Mouse (Mus musculus): ENCODE results near the gene Barx2. TPM values are rescaled to one million over a fixed set of nuclear protein-coding genes. Genes with fewer than 3 reads are reported as not detected.

Gene Barx2
- total RNA-seq, 2 experiments from 2014 or later, result 4.0 to 5.0 TPM

- no peak for DNase-seq (ENCODE audit: low spot score in 2 of 2)
Observed at GRCm38 (mm10) chr9:31894775-31895320, 18.4 kb downstream of the Barx2 start.

- DNase-seq (ENCODE audit: low spot score in 2 of 2), result no peak
Observed at GRCm38 (mm10) chr9:31888333-31888732, 24.9 kb downstream of the Barx2 start.

- DNase-seq (ENCODE audit: low spot score in 2 of 2), result no peak
Observed at GRCm38 (mm10) chr9:31886258-31886657, 27.0 kb downstream of the Barx2 start.

- peak in 1 of 2 experiments; percentile 18 for DNase-seq (ENCODE audit: low spot score in 2 of 2)
Observed at GRCm38 (mm10) chr9:31882376-31882775, 30.9 kb downstream of the Barx2 start.

GRCm38 (mm10) chr9:31875556-31875955 lies 37.7 kb downstream of the Barx2 start:
- no peak for DNase-seq (ENCODE audit: low spot score in 2 of 2)

GRCm38 (mm10) chr9:31874236-31874635 lies 39.0 kb downstream of the Barx2 start:
- no peak for DNase-seq (ENCODE audit: low spot score in 2 of 2)

- DNase-seq (ENCODE audit: low spot score in 2 of 2), result no peak
Observed at GRCm38 (mm10) chr9:31871410-31871809, 41.9 kb downstream of the Barx2 start.

GRCm38 (mm10) chr9:31868823-31869460 lies 44.3 kb downstream of the Barx2 start:
- DNase-seq (ENCODE audit: low spot score in 2 of 2), result no peak

- no peak for DNase-seq (ENCODE audit: low spot score in 2 of 2)
Observed at GRCm38 (mm10) chr9:31863830-31864229, 49.4 kb downstream of the Barx2 start.

GRCm38 (mm10) chr9:31859446-31859845 lies 53.8 kb downstream of the Barx2 start:
- DNase-seq (ENCODE audit: low spot score in 2 of 2), result no peak

- peak; percentile 38 to 46 for DNase-seq (ENCODE audit: low spot score in 2 of 2)
Observed at GRCm38 (mm10) chr9:31858720-31859340, 54.4 kb downstream of the Barx2 start.

GRCm38 (mm10) chr9:31857512-31857911 lies 55.8 kb downstream of the Barx2 start:
- DNase-seq (ENCODE audit: low spot score in 2 of 2), result peak in 1 of 2 experiments; percentile 38

GRCm38 (mm10) chr9:31856437-31856836 lies 56.8 kb downstream of the Barx2 start:
- DNase-seq (ENCODE audit: low spot score in 2 of 2), result peak; percentile 14 to 39

GRCm38 (mm10) chr9:31855668-31856067 lies 57.6 kb downstream of the Barx2 start:
- DNase-seq (ENCODE audit: low spot score in 2 of 2), result no peak

GRCm38 (mm10) chr9:31851710-31852109 lies 61.6 kb downstream of the Barx2 start:
- no peak for DNase-seq (ENCODE audit: low spot score in 2 of 2)

GRCm38 (mm10) chr9:31850706-31851105 lies 62.6 kb downstream of the Barx2 start:
- no peak for DNase-seq (ENCODE audit: low spot score in 2 of 2)

GRCm38 (mm10) chr9:31849387-31849786 lies 63.9 kb downstream of the Barx2 start:
- DNase-seq (ENCODE audit: low spot score in 2 of 2), result no peak

- no peak for DNase-seq (ENCODE audit: low spot score in 2 of 2)
Observed at GRCm38 (mm10) chr9:31844614-31845013, 68.6 kb downstream of the Barx2 start.

- DNase-seq (ENCODE audit: low spot score in 2 of 2), result no peak
Observed at GRCm38 (mm10) chr9:31841108-31841815, 72.0 kb downstream of the Barx2 start.

GRCm38 (mm10) chr9:31840571-31840970 lies 72.7 kb downstream of the Barx2 start:
- DNase-seq (ENCODE audit: low spot score in 2 of 2), result no peak

GRCm38 (mm10) chr9:31840037-31840436 lies 73.2 kb downstream of the Barx2 start:
- no peak for DNase-seq (ENCODE audit: low spot score in 2 of 2)
